Mouse (Mus musculus) T-helper 2 cell (primary cell): ENCODE measurements at regions not wholly inside any gene's neighbourhood (a gene's known extent, or its start where the extent isn't known, plus 50 kb on each side); places are given as distances from the start of the nearest gene placed in this dataset.

Experiments used
- in situ Hi-C: fragments of 300-600 bp; cut with MboI, MseI; formaldehyde crosslinking; loops from one replicate; pipeline ENCODE4 v1.15.1; 2025; ENCODE audit warnings: high pct_unique_total_duplicates

- in situ Hi-C loops = no loop called here
Measured at GRCm38 (mm10) chr14:25168310-25168709, 290.7 kb upstream of the Zmiz1 start.

- in situ Hi-C loops = no loop called here
Measured at GRCm38 (mm10) chr14:25173281-25173680, 285.7 kb upstream of the Zmiz1 start.

GRCm38 (mm10) chr14:25173873-25174272 lies 285.1 kb upstream of the Zmiz1 start:
- in situ Hi-C loops = no loop called here

GRCm38 (mm10) chr14:25174402-25174801 lies 284.6 kb upstream of the Zmiz1 start:
- in situ Hi-C loops = no loop called here

- in situ Hi-C loops = no loop called here
Measured at GRCm38 (mm10) chr14:25176206-25176605, 282.8 kb upstream of the Zmiz1 start.

GRCm38 (mm10) chr14:25180126-25180525 lies 278.9 kb upstream of the Zmiz1 start:
- in situ Hi-C loops = loop anchor here (10.0 kb wide), 1 partner anchor 275 kb away; the partner anchor contains the start of gene Zmiz1

- in situ Hi-C loops = loop anchor here (10.0 kb wide), 1 partner anchor 273 kb away; the partner anchor contains the start of gene Zmiz1
Measured at GRCm38 (mm10) chr14:25181406-25181805, 277.6 kb upstream of the Zmiz1 start.

- in situ Hi-C loops = loop anchor here (10.0 kb wide), 1 partner anchor 271 kb away; the partner anchor contains the start of gene Zmiz1
Measured at GRCm38 (mm10) chr14:25184042-25184441, 274.9 kb upstream of the Zmiz1 start.

- in situ Hi-C loops = loop anchor here (10.0 kb wide), 1 partner anchor 270 kb away; the partner anchor contains the start of gene Zmiz1
Measured at GRCm38 (mm10) chr14:25184875-25185274, 274.1 kb upstream of the Zmiz1 start.

- in situ Hi-C loops = loop anchor here (10.0 kb wide), 1 partner anchor 269 kb away; the partner anchor contains the start of gene Zmiz1
Measured at GRCm38 (mm10) chr14:25185556-25185958, 273.4 kb upstream of the Zmiz1 start.

GRCm38 (mm10) chr14:25185959-25186771 lies 272.8 kb upstream of the Zmiz1 start:
- in situ Hi-C loops = loop anchor here (10.0 kb wide), 1 partner anchor 269 kb away; the partner anchor contains the start of gene Zmiz1

GRCm38 (mm10) chr14:25187715-25188114 lies 271.3 kb upstream of the Zmiz1 start:
- in situ Hi-C loops = loop anchor here (10.0 kb wide), 1 partner anchor 267 kb away; the partner anchor contains the start of gene Zmiz1

- in situ Hi-C loops = loop anchor here (10.0 kb wide), 1 partner anchor 266 kb away; the partner anchor contains the start of gene Zmiz1
Measured at GRCm38 (mm10) chr14:25189256-25189655, 269.7 kb upstream of the Zmiz1 start.

- in situ Hi-C loops = no loop called here
Measured at GRCm38 (mm10) chr14:25190680-25191270, 268.2 kb upstream of the Zmiz1 start.

GRCm38 (mm10) chr14:25196820-25197219 lies 262.2 kb upstream of the Zmiz1 start:
- in situ Hi-C loops = no loop called here

GRCm38 (mm10) chr14:25199900-25200299 lies 259.1 kb upstream of the Zmiz1 start:
- in situ Hi-C loops = no loop called here

GRCm38 (mm10) chr14:25200656-25201179 lies 258.3 kb upstream of the Zmiz1 start:
- in situ Hi-C loops = no loop called here

GRCm38 (mm10) chr14:25202312-25202711 lies 256.7 kb upstream of the Zmiz1 start:
- in situ Hi-C loops = no loop called here

GRCm38 (mm10) chr14:25204091-25204490 lies 254.9 kb upstream of the Zmiz1 start:
- in situ Hi-C loops = no loop called here

- in situ Hi-C loops = no loop called here
Measured at GRCm38 (mm10) chr14:25206855-25207254, 252.1 kb upstream of the Zmiz1 start.

GRCm38 (mm10) chr14:25207422-25207821 lies 251.6 kb upstream of the Zmiz1 start:
- in situ Hi-C loops = no loop called here
